Mouse (Mus musculus) liver, adult (tissue): ENCODE data around the gene Col7a1.

Source experiments
- GATA4 ChIP-seq: IDR thresholded peaks from 2 replicates; pipeline ENCODE4 v1.6.1; 2014; ENCODE audit warnings: mild to moderate bottlenecking, low read length; ENCODE audit not compliant: insufficient replicate concordance

Col7a1 gene

GRCm38 (mm10) chr9:109030312-109030711 lies 76.9 kb downstream of the Col7a1 start:
- no peak for TF ChIP-seq GATA4

- TF ChIP-seq GATA4 = no peak
Observed at GRCm38 (mm10) chr9:109031001-109031400, 77.6 kb downstream of the Col7a1 start.

GRCm38 (mm10) chr9:109031686-109032085 lies 78.3 kb downstream of the Col7a1 start:
- TF ChIP-seq GATA4 = no peak

- TF ChIP-seq GATA4 = no peak
Observed at GRCm38 (mm10) chr9:109032435-109032834, 79.0 kb downstream of the Col7a1 start.
